Mouse (Mus musculus) CH12.LX (cell line): ENCODE results near the gene Mkln1. TPM values are rescaled to one million over a fixed set of nuclear protein-coding genes. Genes with fewer than 3 reads are reported as not detected.

Experiments
- DNase-seq: peaks from one replicate; pipeline ENCODE4 v3.0.0-alpha.2; 2013; ENCODE audit errors: extremely low read depth
- H3K27ac ChIP-seq: 2 replicates; pipeline ENCODE4 v1.5.1; 2012; ENCODE audit warnings: low read depth, mild to moderate bottlenecking, control low read depth, moderate library complexity; ENCODE audit not compliant: insufficient read depth
- H3K27me3 ChIP-seq: replicated peaks from 2 replicates; pipeline ENCODE3; 2012; ENCODE audit warnings: inconsistent platforms
- H3K36me3 ChIP-seq, 2 experiments: replicated peaks in 1 of 2; 2 replicates each; pipeline versions ENCODE3 to v1.6.1; 2012; ENCODE audit warnings: inconsistent platforms in 1 of 2, low read length in 1 of 2, mild to moderate bottlenecking in 1 of 2, mixed read lengths in 1 of 2, moderate library complexity in 1 of 2; ENCODE audit not compliant: control insufficient read depth in 1 of 2, insufficient read depth in 1 of 2
- H3K4me1 ChIP-seq, 2 experiments: 2 replicates each; pipeline ENCODE4 v1.6.1; 2012; ENCODE audit warnings: inconsistent platforms in 1 of 2, moderate library complexity in 1 of 2; ENCODE audit not compliant: insufficient read depth in 2 of 2, control insufficient read depth in 1 of 2
- H3K4me2 ChIP-seq: 2 replicates; pipeline ENCODE4 v1.6.1; 2012; ENCODE audit warnings: low read depth, mild to moderate bottlenecking, control low read depth; ENCODE audit not compliant: poor library complexity, insufficient read depth, severe bottlenecking
- H3K4me3 ChIP-seq, 3 experiments: fragments of 150-350 bp in 1 of 3; sonication (generic) in 1 of 3; replicated peaks in 1 of 3; 2 replicates each; pipeline versions ENCODE3 to v1.5.1; 2011 to 2012; ENCODE audit warnings: low read depth in 2 of 3, low read length in 2 of 3, mild to moderate bottlenecking in 2 of 3, moderate library complexity in 2 of 3, control low read depth in 1 of 3, improper control_type of control experiment in 1 of 3, inconsistent platforms in 1 of 3, mixed read lengths in 1 of 3; ENCODE audit not compliant: poor library complexity in 1 of 3
- H3K79me2 ChIP-seq: replicated peaks from 2 replicates; pipeline ENCODE4 v1.6.1; 2012; ENCODE audit warnings: mild to moderate bottlenecking, moderate library complexity; ENCODE audit not compliant: control insufficient read depth, poor library complexity, insufficient read depth, severe bottlenecking; ENCODE audit errors: extremely low read depth
- H3K9ac ChIP-seq: 2 replicates; pipeline ENCODE4 v1.6.1; 2012; ENCODE audit warnings: low read depth, mild to moderate bottlenecking, control low read depth, moderate library complexity; ENCODE audit not compliant: insufficient read depth
- H3K9me3 ChIP-seq: replicated peaks from 2 replicates; pipeline ENCODE3; 2012; ENCODE audit warnings: low read length, inconsistent platforms, mixed read lengths
- BHLHE40 ChIP-seq: IDR thresholded peaks from 2 replicates; pipeline ENCODE4 v1.6.1; 2011; ENCODE audit warnings: mild to moderate bottlenecking, low read depth, low read length, improper control_type of control experiment
- CHD2 ChIP-seq: IDR thresholded peaks from 2 replicates; pipeline ENCODE4 v1.6.1; 2011; ENCODE audit warnings: low read length, improper control_type of control experiment
- EP300 ChIP-seq: IDR thresholded peaks from 2 replicates; pipeline ENCODE4 v1.6.1; 2011; ENCODE audit warnings: low read length, improper control_type of control experiment
- ETS1 ChIP-seq: conservative IDR thresholded peaks from 2 replicates; pipeline ENCODE4 v1.6.1; 2012; ENCODE audit warnings: low read depth, mild to moderate bottlenecking, inconsistent platforms, low read length, improper control_type of control experiment, moderate library complexity
- HCFC1 ChIP-seq: IDR thresholded peaks from 2 replicates; pipeline ENCODE4 v1.6.1; 2012; ENCODE audit warnings: low read depth, mild to moderate bottlenecking, inconsistent platforms, low read length, improper control_type of control experiment
- JUND ChIP-seq: conservative IDR thresholded peaks from 2 replicates; pipeline ENCODE4 v1.6.1; 2011; ENCODE audit warnings: low read depth, low read length, improper control_type of control experiment
- MAFK ChIP-seq: IDR thresholded peaks from 2 replicates; pipeline ENCODE4 v1.6.1; 2011; ENCODE audit warnings: low read length, improper control_type of control experiment; ENCODE audit not compliant: insufficient replicate concordance
- MAZ ChIP-seq: IDR thresholded peaks from 2 replicates; pipeline ENCODE4 v1.6.1; 2012; ENCODE audit warnings: low read depth, mild to moderate bottlenecking, inconsistent platforms, low read length, improper control_type of control experiment, moderate library complexity
- MEF2A ChIP-seq: IDR thresholded peaks from 2 replicates; pipeline ENCODE4 v1.6.1; 2014; ENCODE audit warnings: low read depth, mild to moderate bottlenecking, inconsistent platforms, low read length, improper control_type of control experiment, borderline replicate concordance
- MXI1 ChIP-seq: IDR thresholded peaks from 2 replicates; pipeline ENCODE4 v1.6.1; 2011; ENCODE audit warnings: mild to moderate bottlenecking, low read depth, low read length, improper control_type of control experiment
- MYC ChIP-seq: IDR thresholded peaks from 2 replicates; pipeline ENCODE4 v1.6.1; 2011; ENCODE audit warnings: low read depth, mild to moderate bottlenecking, improper control_type of control experiment, low read length
- NELFE ChIP-seq: IDR thresholded peaks from 2 replicates; pipeline ENCODE4 v1.6.1; 2011; ENCODE audit warnings: low read depth, low read length, improper control_type of control experiment
- NRF1 ChIP-seq: IDR thresholded peaks from 2 replicates; pipeline ENCODE4 v1.6.1; 2014; ENCODE audit warnings: low read depth, mild to moderate bottlenecking, inconsistent platforms, low read length, improper control_type of control experiment, moderate library complexity
- RAD21 ChIP-seq: IDR thresholded peaks from 2 replicates; pipeline ENCODE4 v1.6.1; 2011; ENCODE audit warnings: low read depth, mild to moderate bottlenecking, low read length, improper control_type of control experiment, moderate library complexity
- RCOR1 ChIP-seq: conservative IDR thresholded peaks from 2 replicates; pipeline ENCODE4 v1.6.1; 2012; ENCODE audit warnings: low read depth, mild to moderate bottlenecking, inconsistent platforms, low read length, improper control_type of control experiment
- TBP ChIP-seq: conservative IDR thresholded peaks from 2 replicates; pipeline ENCODE4 v1.6.1; 2011; ENCODE audit warnings: low read depth, low read length, improper control_type of control experiment
- TCF12 ChIP-seq: IDR thresholded peaks from 2 replicates; pipeline ENCODE4 v1.6.1; 2014; ENCODE audit warnings: low read depth, mild to moderate bottlenecking, inconsistent platforms, low read length, improper control_type of control experiment
- UBTF ChIP-seq: IDR thresholded peaks from 2 replicates; pipeline ENCODE4 v1.6.1; 2012; ENCODE audit warnings: low read depth, mild to moderate bottlenecking, inconsistent platforms, low read length, improper control_type of control experiment, moderate library complexity
- USF2 ChIP-seq: conservative IDR thresholded peaks from 2 replicates; pipeline ENCODE4 v1.6.1; 2011; ENCODE audit warnings: low read depth, low read length, improper control_type of control experiment
- ZC3H11A ChIP-seq: IDR thresholded peaks from 2 replicates; pipeline ENCODE4 v1.6.1; 2012; ENCODE audit warnings: low read depth, mild to moderate bottlenecking, inconsistent platforms, low read length, improper control_type of control experiment
- ZMIZ1 ChIP-seq: IDR thresholded peaks from 2 replicates; pipeline ENCODE4 v1.6.1; 2012; ENCODE audit warnings: low read depth, mild to moderate bottlenecking, inconsistent platforms, low read length, improper control_type of control experiment
- dilution Hi-C: fragments of 300-500 bp; cut with MboI; formaldehyde crosslinking; loops from 2 replicates; pipeline ENCODE4 v1.14.3; 2020; ENCODE audit warnings: low sequenced_read_pairs; ENCODE audit not compliant: extremely low pct_unique_long_range_greater_than_20kb, extremely low pct_ligation_motif_present
- in situ Hi-C: fragments of 300-500 bp; cut with MboI; formaldehyde crosslinking; loops from 3 replicates; pipeline ENCODE4 v1.14.3; 2019; ENCODE audit warnings: low sequenced_read_pairs, low pct_ligation_motif_present, low pct_unique_long_range_greater_than_20kb, mixed read lengths
- polyA plus RNA-seq: library from polyadenylated mRNA; unstranded; fragments of >175 nt; gene quantifications from 2 replicates; pipeline ENCODE4 v1.2.1, GENCODE M21; 2012; ENCODE audit warnings: low read depth; ENCODE audit not compliant: insufficient read length
- total RNA-seq, 2 experiments: library from RNA; depleted of rRNA; stranded (reverse); fragments of 300-350 nt in 1 of 2; fragments of >200 nt in 1 of 2; gene quantifications; 2 replicates each; pipeline ENCODE4 v1.2.3; 2012 to 2014

Gene Mkln1
- total and polyA plus RNA-seq, 3 experiments = 79.6 to 127 (median 115) TPM

GRCm38 (mm10) chr6:31425428-31425827 lies 26.9 kb downstream of the Mkln1 start:
- dilution Hi-C loops (no loop called here), in situ Hi-C loops (no loop called here)
- TF ChIP-seq MEF2A (no peak), HCFC1 (no peak), MXI1 (no peak), ETS1 (no peak), MAFK (no peak)
- Histone ChIP-seq H3K9ac (no peak overlapping the region), H3K27ac (no peak overlapping the region), H3K4me3 (no peak overlapping the region), H3K79me2 (0 out of 2 replicates have a peak, but pooled peaks cover 2% of the 10 kb centered on the region), H3K9me3 (no peaks in the 10 kb centered on the region), H3K27me3 (no peaks in the 10 kb centered on the region), H3K4me1 (no peaks in the 10 kb centered on the region; a peak in 1 of 4 replicates), H3K36me3 (peaks cover 9 to 44% of the 10 kb centered on the region in 2 experiments), H3K4me2 (no peak overlapping the region)
- no peak for DNase-seq

DNA sequence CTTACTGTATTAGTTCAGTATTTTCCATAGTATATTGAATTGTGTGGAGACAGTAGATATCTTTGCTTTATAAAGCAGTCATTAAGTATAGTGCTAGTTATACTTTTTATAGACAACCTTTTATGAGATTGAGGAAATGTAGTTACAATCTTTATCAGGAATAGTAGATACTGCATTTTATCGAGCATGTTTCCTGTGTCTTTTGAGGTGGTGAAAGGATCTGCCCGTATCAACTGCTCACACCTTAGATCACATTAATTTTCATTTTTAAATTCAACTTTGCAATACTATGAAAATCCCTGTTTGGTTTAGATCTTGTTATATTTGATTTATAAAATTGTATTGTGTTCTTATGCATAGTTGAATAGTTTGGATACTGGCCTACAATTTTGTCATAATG lies 38.7 kb downstream of the Mkln1 start:
- Histone ChIP-seq H3K9ac (no peak overlapping the region), H3K27ac (no peak overlapping the region), H3K4me3 (no peak overlapping the region), H3K4me2 (no peak overlapping the region), H3K9me3 (no peaks in the 10 kb centered on the region), H3K4me1 (no peaks in the 10 kb centered on the region), H3K36me3 (peaks cover 13 to 38% of the 10 kb centered on the region in 2 experiments), H3K27me3 (no peaks in the 10 kb centered on the region), H3K79me2 (no peaks in the 10 kb centered on the region)
- no peak for TF ChIP-seq MXI1
- no peak for TF ChIP-seq EP300
- TF ChIP-seq MAZ = no peak
- no peak for TF ChIP-seq TCF12
- no peak for TF ChIP-seq ETS1
- no peak for TF ChIP-seq MAFK
- no peak for TF ChIP-seq BHLHE40
- no peak for TF ChIP-seq TBP
- TF ChIP-seq RAD21 = no peak
- TF ChIP-seq ZC3H11A = no peak
- no peak for TF ChIP-seq MYC
- no peak for TF ChIP-seq ZMIZ1
- TF ChIP-seq NRF1 = no peak
- no peak for TF ChIP-seq CHD2
- TF ChIP-seq NELFE = no peak
- no peak for TF ChIP-seq RCOR1
- TF ChIP-seq UBTF = no peak
- no peak for TF ChIP-seq USF2
- TF ChIP-seq JUND = no peak
- no peak for TF ChIP-seq MEF2A
- dilution Hi-C loops = no loop called here
- DNase-seq = no peak
- in situ Hi-C loops = no loop called here
